Mouse (Mus musculus): ENCODE data around the gene Crybb3. TPM values are rescaled to one million over a fixed set of nuclear protein-coding genes. Genes with fewer than 3 reads are reported as not detected.
A peak's percentile ranks its signal among the peaks of the same experiment; 100 is the strongest.

Crybb3 gene
- 0.46 and 1.1 TPM in 2 replicates for polyA plus RNA-seq (2014; fragmentation: Nextera tagmentation; extraction: Ambion mirVana)

- peak; percentile 33 for DNase-seq
- Histone ChIP-seq H3K36me3 (ENCODE audit: insufficient read depth) (no peaks in the 10 kb centered on the region), H3K27me3 (ENCODE audit: insufficient read depth, low read length) (no peaks in the 10 kb centered on the region), H3K4me1 (ENCODE audit: insufficient read depth) (no peaks in the 10 kb centered on the region; the same call in 1 of the 2 replicates), H3K4me3 (ENCODE audit: low read depth, low read length) (no peak within 1 kb of the TSS), H3K9me3 (ENCODE audit: low read depth, low read length) (no peaks in the 10 kb centered on the region), H3K9ac (no peak within 1 kb of the TSS), H3K4me2 (no peak within 1 kb of the TSS), H3K27ac (ENCODE audit: low read depth) (no peak within 1 kb of the TSS)
- ATAC-seq (ENCODE audit: insufficient read depth): no peak
- TF ChIP-seq CTCF (IDR thresholded peaks at IDR 0.05; ENCODE audit: low read depth): no peak
- WGBS: 73% methylated on average over 8 of the region's 8 CpGs
These were observed at the start of gene Crybb3 for GRCm38 (mm10) chr5:113081439-113081838. Gene Crybb3 (minus strand): TSS chr5:113081584.

GRCm38 (mm10) chr5:113128426-113128825 is 47.0 kb upstream of the Crybb3 start:
- Histone ChIP-seq H3K4me3 (ENCODE audit: low read depth, low read length) (no peak overlapping the region), H3K4me2 (no peak overlapping the region), H3K9me3 (ENCODE audit: low read depth, low read length) (no peaks in the 10 kb centered on the region), H3K4me1 (ENCODE audit: insufficient read depth) (peaks cover 5% of the 10 kb centered on the region; the same call in 1 of the 2 replicates), H3K9ac (no peak overlapping the region), H3K27me3 (ENCODE audit: insufficient read depth, low read length) (no peaks in the 10 kb centered on the region), H3K27ac (ENCODE audit: low read depth) (no peak overlapping the region), H3K36me3 (ENCODE audit: insufficient read depth) (no peaks in the 10 kb centered on the region)
- DNase-seq (no peak), ATAC-seq (ENCODE audit: insufficient read depth) (no peak)
- no peak for TF ChIP-seq CTCF (IDR thresholded peaks at IDR 0.05; ENCODE audit: low read depth)
- WGBS: 50% methylated on average over 4 of the region's 4 CpGs

- ATAC-seq (ENCODE audit: insufficient read depth): no peak
- Histone ChIP-seq H3K9me3 (ENCODE audit: low read depth, low read length) (no peaks in the 10 kb centered on the region), H3K4me2 (no peak overlapping the region), H3K4me3 (ENCODE audit: low read depth, low read length) (no peak overlapping the region), H3K4me1 (ENCODE audit: insufficient read depth) (peaks cover 11% of the 10 kb centered on the region; the same call in 1 of the 2 replicates), H3K36me3 (ENCODE audit: insufficient read depth) (no peaks in the 10 kb centered on the region), H3K27me3 (ENCODE audit: insufficient read depth, low read length) (no peaks in the 10 kb centered on the region), H3K27ac (ENCODE audit: low read depth) (no peak overlapping the region), H3K9ac (no peak overlapping the region)
- 92% methylated on average over 12 of the region's 12 CpGs for whole genome bisulfite sequencing
- DNase-seq: no peak
- no peak for TF ChIP-seq CTCF (IDR thresholded peaks at IDR 0.05; ENCODE audit: low read depth)
These were observed 45.1 kb upstream of the Crybb3 start for GRCm38 (mm10) chr5:113126476-113126875.

- H3K9ac ChIP-seq: no peak overlapping the region
- H3K36me3 ChIP-seq (ENCODE audit: insufficient read depth): no peaks in the 10 kb centered on the region
- H3K9me3 ChIP-seq (ENCODE audit: low read depth, low read length): no peaks in the 10 kb centered on the region
- no peak for TF ChIP-seq CTCF (IDR thresholded peaks at IDR 0.05; ENCODE audit: low read depth)
- no peaks in the 10 kb centered on the region for H3K27me3 ChIP-seq (ENCODE audit: insufficient read depth, low read length)
- H3K27ac ChIP-seq (ENCODE audit: low read depth): no peak overlapping the region
- ATAC-seq (ENCODE audit: insufficient read depth) (no peak), DNase-seq (no peak)
- 68% methylated on average over 10 of the region's 10 CpGs for WGBS
- no peak overlapping the region for H3K4me3 ChIP-seq (ENCODE audit: low read depth, low read length)
- H3K4me2 ChIP-seq: no peak overlapping the region
- peaks cover 18% of the 10 kb centered on the region; the same call in 1 of the 2 replicates for H3K4me1 ChIP-seq (ENCODE audit: insufficient read depth)
These were observed 42.3 kb upstream of the Crybb3 start for GRCm38 (mm10) chr5:113123693-113124092.

GRCm38 (mm10) chr5:113122326-113123054 is 41.1 kb upstream of the Crybb3 start:
- Histone ChIP-seq H3K36me3 (ENCODE audit: insufficient read depth) (no peaks in the 10 kb centered on the region), H3K27ac (ENCODE audit: low read depth) (peak overlapping the region; percentile 50; the same call in 1 of the 2 replicates), H3K9me3 (ENCODE audit: low read depth, low read length) (no peaks in the 10 kb centered on the region), H3K4me1 (ENCODE audit: insufficient read depth) (peaks cover 18% of the 10 kb centered on the region; the same call in 1 of the 2 replicates), H3K27me3 (ENCODE audit: insufficient read depth, low read length) (no peaks in the 10 kb centered on the region), H3K4me2 (no peak overlapping the region), H3K9ac (no peak overlapping the region), H3K4me3 (ENCODE audit: low read depth, low read length) (no peak overlapping the region)
- 20% methylated on average over 12 of the region's 12 CpGs for WGBS
- ATAC-seq (ENCODE audit: insufficient read depth) (no peak), DNase-seq (no peak)
- no peak for TF ChIP-seq CTCF (IDR thresholded peaks at IDR 0.05; ENCODE audit: low read depth)

GRCm38 (mm10) chr5:113121591-113121875 is 40.1 kb upstream of the Crybb3 start:
- Histone ChIP-seq H3K27me3 (ENCODE audit: insufficient read depth, low read length) (no peaks in the 10 kb centered on the region), H3K4me1 (ENCODE audit: insufficient read depth) (peaks cover 18% of the 10 kb centered on the region; the same call in 1 of the 2 replicates), H3K4me3 (ENCODE audit: low read depth, low read length) (no peak overlapping the region), H3K9me3 (ENCODE audit: low read depth, low read length) (no peaks in the 10 kb centered on the region), H3K36me3 (ENCODE audit: insufficient read depth) (no peaks in the 10 kb centered on the region), H3K27ac (ENCODE audit: low read depth) (peak overlapping the region; percentile 50; the same call in 1 of the 2 replicates), H3K9ac (no peak overlapping the region; the same call in 1 of the 2 replicates), H3K4me2 (peak overlapping the region; percentile 25; the same call in 1 of the 2 replicates)
- WGBS: 47% methylated on average over 6 of the region's 6 CpGs
- no peak for TF ChIP-seq CTCF (IDR thresholded peaks at IDR 0.05; ENCODE audit: low read depth)
- peak; percentile 43 for DNase-seq
- ATAC-seq (ENCODE audit: insufficient read depth): no peak

- no peaks in the 10 kb centered on the region for H3K27me3 ChIP-seq (ENCODE audit: insufficient read depth, low read length)
- no peak overlapping the region for H3K4me2 ChIP-seq
- H3K4me1 ChIP-seq (ENCODE audit: insufficient read depth): peaks cover 18% of the 10 kb centered on the region; the same call in 1 of the 2 replicates
- no peak for DNase-seq
- H3K36me3 ChIP-seq (ENCODE audit: insufficient read depth): no peaks in the 10 kb centered on the region
- peak overlapping the region; percentile 68; the same call in 1 of the 2 replicates for H3K27ac ChIP-seq (ENCODE audit: low read depth)
- WGBS: 18% methylated on average over 15 of the region's 15 CpGs
- no peak overlapping the region for H3K9ac ChIP-seq
- no peak overlapping the region for H3K4me3 ChIP-seq (ENCODE audit: low read depth, low read length)
- peak; percentile 59; the same call in 1 of the 2 replicates for ATAC-seq (ENCODE audit: insufficient read depth)
- no peaks in the 10 kb centered on the region for H3K9me3 ChIP-seq (ENCODE audit: low read depth, low read length)
- no peak for TF ChIP-seq CTCF (IDR thresholded peaks at IDR 0.05; ENCODE audit: low read depth)
These were observed 39.6 kb upstream of the Crybb3 start for GRCm38 (mm10) chr5:113120741-113121590.
